Mouse (Mus musculus) induced T-regulatory cell, adult 2 months (primary cell): Measurements from ENCODE around the gene Kcnn3.
A peak's percentile ranks its signal among the peaks of the same experiment; 100 is the strongest.

Experiments used
- DNase-seq: peaks from one replicate; pipeline ENCODE4 v3.0.0-alpha.2; 2012; ENCODE audit warnings: low read depth

Gene Kcnn3

DNA sequence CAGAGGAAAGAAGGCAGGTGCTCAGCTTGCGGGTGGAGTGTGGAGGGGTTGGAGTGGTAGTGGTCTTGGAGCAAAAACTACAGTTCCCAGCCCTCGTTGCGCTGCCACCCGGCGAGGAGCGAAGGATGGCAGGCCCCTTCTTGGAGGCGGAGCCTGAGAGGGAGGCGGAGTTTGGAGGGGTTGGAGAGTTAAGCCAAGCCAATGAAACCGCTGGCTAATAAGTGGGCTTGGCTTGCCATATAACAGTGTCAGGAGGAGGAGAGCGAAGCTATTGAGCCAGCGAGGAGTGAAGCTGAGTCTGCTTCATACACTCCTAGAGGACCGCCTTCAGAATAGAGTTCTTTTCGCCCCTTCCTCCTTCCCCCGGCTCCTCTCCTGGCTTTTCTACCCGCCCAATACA lies at the start of gene Kcnn3:
TSS of gene Kcnn3 (plus strand) at position 271 of the 400 bp plus-strand sequence.
- DNase-seq: peak; percentile 61

DNA sequence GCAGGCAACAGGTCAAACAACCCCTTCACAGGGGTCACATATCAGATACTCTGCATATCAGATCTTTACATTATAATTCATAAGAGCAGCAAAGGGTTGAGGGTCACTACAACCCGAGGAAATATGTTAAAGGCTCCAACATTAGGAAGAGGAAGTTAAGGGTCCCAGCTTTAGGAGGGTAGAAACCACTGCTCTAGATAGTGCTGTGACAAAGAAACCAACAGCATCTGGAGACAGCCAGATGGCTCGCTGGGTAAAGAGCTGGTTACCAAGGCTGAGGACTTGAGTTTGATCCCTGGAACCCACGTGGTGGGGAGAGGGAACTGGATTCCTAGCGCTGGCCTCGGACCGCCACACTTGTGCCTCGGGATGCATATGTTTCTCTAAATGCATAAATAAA lies 47.7 kb upstream of the Kcnn3 start:
- DNase-seq: no peak

DNA sequence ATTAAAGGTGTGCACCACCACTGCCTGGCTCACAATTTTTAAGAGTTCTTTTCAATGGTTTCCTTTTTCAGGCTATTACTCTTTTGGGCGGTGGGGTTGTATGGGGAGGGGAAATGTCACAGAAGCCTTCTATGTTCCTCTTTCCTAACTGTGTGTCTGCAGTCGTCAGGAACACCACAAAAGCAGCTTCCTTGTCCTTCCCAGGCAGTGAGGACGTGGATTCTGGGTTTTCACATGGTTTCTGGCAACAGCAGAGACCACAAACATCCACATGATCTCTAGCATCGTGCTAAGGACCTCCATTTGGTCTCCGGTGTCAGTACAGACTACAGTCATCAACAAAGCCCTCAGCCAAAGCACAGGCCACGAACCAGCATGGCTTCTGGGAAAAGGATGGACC lies 46.1 kb upstream of the Kcnn3 start:
- DNase-seq: no peak

DNA sequence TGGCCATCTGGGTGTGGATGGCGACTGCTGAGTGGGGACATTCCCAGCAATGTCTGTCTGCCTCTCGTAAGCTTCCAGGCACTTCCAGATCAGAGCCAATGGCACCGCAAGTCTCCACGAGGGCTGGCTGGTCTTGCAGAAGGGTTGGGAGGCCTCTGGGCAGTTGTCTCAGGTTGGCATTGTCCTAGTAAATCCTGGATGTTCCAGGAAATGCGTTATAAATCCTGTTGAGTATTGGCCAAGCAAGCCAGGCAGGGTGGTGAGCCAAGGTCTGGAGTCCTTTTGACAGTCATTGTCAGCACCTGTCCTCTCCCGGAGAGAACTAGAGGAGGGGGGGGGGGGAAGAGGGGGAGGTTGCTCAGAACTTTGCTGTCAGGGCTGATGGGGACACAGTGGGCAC lies 40.9 kb upstream of the Kcnn3 start:
- DNase-seq: no peak

DNA sequence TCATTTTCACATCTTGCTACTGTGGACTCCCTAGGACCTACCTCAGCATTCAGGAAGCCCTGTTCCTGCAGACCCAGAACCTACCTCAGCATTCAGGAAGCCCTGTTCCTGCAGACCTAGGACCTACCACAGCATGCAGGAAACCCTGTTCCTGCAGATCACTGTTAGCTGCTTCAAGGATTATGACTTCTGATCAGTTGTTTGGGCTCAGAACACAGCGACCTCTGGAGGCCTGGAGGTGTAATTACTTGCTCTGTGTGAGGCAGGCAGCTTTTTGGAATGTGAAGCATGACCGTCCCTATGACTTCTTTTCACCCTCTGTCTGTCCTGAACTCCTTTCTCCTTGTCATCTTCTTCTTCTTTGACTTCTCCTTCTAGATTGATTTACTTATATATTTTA lies 38.5 kb upstream of the Kcnn3 start:
- DNase-seq: peak; percentile 84

DNA sequence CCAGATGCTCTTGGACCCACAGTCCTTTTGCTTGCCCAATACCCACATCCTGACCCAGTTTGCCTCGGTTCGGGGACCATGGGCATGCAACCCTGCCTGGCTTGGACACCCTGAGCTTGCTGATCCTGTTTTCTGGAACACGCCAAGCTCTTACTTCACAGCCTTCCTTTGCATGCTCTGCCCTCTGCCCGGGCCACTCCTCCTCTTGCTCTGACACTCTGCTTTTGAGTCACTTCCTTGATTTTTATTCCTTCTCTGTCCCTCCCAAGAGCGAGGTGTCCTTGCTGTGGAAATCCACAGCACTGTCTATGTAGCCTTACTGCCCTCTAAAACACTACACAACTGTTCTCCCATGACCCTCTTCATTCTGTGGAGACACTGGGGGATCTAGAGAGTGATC lies 37.7 kb upstream of the Kcnn3 start:
- DNase-seq: no peak

DNA sequence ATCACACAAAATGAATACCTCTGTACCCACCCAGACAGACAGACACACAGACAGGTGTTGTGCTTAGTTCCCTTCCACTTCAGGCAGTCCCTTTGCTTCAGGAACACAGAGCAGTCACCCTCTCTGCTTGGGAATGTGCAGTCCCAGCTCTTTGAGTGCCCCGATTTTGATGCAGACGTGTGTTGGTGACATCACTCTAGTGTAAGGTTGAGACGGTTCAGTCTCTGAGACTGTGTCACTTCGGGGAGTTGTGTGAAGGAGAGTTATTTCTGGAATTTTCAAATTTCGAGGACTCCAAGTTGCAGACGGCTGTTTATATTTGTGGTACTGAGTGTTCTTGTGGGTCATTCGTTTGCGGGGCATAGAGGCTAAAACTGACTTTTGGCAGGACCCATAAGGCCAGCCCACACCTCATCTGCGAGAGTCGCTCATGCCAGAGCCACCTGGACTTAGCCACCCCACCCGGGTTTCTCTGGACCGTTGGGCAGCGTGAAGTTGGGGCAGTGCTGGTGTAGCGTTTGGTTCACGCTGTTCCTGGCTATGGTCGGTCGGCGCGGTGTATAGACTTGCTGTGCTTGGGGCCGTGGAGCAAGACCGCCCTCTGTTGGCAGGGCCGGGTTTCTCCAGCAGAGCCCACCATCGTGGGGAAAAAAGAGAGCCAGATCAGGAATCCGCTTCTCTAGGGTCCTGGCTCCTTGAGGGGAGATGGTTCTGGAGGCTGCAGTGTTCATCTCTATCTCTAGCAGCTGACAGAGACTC lies 35.0 kb upstream of the Kcnn3 start:
- peak; percentile 87 for DNase-seq

DNA sequence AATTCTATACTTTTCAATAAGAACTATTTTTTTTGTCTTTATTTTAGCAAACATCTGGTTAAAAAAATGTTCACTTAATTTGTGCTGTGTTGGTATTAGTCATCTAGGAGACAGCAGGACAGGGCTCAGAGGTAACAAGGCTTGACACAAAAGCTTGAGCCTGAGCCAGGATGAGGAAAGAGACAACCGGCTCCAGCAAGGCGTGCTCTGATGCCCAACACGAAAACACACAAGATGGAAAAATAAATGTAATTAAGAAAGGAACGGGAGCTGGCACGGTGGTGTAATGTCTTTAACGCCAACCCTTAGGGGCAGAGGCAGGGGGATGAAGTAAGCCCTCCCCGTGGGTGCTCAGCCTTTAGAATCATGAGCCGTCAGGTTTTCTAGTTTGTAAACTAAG lies 33.9 kb upstream of the Kcnn3 start:
- no peak for DNase-seq

DNA sequence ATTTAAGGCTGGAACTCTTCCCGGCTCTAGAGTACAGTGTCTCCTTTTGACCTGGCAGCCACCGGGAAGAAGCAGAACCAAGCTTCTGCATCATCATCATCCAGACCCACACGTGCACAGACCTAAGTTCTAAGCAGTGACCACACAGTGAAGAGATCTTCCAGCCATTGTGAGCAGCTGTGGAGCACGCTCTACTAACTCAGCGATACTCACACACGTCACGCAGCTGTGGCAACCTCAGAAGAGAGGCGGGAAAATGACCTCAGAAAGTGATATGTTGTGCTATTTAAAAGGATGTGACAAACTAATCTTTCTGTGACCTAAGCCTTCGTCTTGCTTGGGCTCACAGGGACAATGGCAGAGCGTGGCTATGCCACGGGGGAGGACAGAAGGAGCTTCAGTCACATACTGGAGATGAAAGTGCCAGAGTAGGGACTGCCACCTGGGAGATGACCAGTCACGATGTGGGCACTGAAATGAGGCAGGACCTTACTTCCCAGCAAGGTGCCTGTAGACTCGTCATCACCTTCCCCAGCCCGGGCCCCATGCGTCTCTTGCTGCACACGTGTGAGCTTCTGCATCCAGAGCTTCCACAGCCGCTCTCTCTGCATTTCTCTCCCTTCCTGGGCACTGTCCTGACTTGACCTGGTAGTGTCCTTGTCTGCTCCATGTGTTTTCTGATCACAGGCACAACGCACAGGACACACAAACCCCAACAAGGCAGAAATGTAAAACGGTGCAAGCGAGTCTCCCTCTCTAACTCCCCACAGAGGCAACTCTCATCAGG lies 32.9 kb upstream of the Kcnn3 start:
- DNase-seq: no peak

DNA sequence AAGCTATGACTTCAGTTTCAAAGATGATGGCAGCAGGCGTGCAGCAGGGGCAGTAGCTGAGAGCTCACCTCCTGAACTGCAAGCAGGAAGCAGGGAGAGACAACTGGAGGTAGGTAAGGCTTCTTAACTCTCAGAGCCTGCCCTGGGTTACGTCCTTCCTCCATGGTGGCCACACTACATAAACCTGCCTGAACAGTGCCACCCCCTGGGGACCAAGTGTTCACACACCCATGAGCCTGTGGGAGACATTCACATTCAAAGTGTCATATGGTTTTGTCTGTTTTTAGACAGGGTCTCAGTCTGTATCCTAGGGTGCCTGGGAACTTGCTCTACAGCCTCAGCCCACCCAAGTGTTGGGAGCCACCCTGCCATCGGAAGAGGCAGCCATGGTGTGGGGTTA lies 29.2 kb upstream of the Kcnn3 start:
- DNase-seq: peak; percentile 36

DNA sequence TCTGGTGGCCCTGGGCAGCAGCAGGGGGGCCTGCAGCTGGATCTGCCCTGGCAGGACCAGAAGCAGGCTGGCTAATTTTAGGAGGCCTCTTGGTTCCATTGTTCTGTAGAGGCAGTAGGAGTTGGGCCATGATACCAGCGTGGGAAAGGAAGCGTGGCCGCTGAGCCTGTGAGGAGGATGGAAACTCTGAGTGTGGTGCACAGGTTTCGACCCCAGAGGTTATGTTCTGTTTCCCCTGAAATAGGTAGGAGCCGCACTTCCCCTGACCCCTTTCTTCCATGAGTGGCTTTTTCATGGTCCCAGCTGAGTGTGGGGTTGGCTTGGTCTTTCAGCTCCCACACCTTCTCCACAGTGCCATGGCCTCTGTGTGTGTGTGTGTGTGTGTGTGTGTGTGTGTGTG lies 28.4 kb upstream of the Kcnn3 start:
- DNase-seq: peak; percentile 49

DNA sequence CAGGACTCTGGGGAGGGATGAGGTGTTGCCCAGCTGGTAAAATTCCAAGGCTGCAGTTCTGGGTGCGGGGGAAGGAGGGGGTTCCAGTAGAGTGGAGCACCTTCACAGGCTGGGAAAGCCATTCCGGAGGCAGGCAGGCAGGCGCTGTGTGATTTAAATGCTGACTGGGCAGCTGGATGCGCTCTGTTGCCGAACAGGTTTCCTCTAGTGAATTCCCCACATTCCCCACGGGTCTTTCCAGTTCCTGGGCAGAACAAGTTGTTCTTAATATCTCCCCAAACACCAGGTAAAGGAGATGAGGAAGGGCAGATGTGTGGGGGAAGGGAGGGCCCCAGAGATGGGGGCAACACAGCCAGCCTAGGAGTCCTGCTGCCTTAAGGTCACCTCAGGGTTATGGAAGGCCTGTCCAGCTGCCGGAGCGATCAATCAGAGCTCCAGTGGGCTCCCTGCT lies 27.2 kb upstream of the Kcnn3 start:
- DNase-seq: no peak

DNA sequence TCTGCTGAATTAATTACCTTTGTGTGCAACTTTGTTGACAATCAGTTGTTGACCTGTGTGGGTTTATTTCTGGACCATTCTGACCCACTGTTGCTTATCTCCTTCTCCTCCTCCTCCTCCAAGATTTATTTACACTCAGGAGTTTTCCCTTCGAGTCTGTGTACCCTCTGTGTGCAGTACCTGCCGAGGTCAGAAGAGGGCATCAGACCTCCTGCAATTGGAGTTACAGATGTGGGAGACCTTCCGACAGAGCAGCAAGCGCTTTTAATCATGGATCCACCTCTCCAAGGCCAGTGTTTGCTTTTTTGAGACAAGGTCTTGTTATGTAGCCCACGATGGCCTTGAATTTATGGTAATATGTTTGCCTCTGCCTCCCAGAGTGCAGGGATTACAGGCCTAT lies 25.3 kb upstream of the Kcnn3 start:
- DNase-seq: no peak

DNA sequence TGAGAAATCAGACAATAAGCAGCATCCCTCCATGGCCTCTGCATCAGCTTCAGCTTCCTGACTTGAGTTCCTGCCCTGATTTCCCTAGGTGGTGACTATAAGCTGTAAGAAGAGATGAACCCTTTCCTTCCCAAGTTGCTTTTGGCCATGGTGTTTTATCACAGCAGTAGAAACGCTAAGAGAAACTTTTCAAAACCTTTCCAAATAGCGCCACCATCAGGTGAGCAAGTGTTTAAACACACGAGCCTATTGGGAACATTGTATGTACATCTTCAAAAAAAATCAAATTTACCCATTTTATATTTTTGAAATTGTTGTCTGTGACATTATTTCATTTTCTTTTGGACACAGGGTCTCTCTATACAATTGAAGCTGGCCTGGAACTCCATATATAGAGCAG lies 23.6 kb upstream of the Kcnn3 start:
- DNase-seq: peak; percentile 31

DNA sequence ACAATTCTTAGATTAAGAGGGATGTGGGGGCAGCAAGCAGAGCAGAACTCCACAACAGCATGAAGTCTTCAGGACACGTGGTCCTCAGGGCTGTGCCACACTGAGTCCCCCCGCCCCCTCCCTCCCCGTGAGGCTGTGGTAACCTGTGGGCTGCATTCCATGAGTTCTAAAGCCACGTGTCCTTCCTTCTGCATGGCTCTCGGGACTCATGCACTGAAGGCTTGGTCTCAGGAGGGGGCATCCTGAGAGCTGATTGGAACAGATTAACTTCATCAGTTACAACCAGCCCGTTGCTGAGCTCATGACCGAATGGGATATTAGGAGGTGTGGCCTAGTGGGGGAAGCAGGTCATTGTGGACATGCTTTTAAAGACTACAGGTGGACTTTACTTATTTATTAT lies 20.3 kb upstream of the Kcnn3 start:
- no peak for DNase-seq

DNA sequence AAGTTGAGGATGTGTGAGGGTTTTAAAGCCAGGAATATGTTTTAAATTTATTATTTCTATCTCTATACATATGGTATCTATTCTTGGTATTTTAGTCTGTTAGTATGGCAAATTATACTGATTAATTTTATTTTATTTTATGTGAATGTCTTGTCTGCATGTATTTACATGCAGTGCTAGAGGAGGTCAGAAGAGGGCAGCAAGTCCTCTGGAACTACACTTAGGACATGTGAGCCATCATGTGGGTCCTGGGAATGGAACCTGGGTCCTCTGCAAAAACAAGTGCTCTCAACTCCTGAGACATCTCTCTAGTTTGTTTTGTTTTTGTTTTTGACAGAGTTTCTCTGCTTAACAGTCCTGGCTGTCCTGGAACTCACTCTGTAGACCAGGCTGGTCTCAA lies 18.5 kb upstream of the Kcnn3 start:
- DNase-seq: no peak

DNA sequence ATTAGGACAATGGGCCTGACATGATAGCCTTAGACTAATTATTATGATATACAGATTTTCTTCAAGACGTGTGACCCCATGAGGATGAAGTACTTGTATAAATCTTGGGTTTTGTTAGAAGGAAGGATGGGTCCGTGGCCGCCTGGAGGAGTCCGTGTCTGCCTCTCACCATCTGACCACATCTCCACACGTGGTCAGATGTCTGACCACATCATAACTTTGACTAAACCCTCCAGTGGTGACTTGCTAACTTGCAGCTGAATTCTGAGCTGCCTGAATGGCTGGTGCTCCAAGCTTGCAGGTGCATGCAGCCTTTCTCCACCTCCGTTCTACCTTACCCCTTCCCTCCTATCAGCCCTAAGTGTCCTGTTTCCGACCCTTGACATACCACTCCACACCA lies 17.4 kb upstream of the Kcnn3 start:
- DNase-seq: no peak

DNA sequence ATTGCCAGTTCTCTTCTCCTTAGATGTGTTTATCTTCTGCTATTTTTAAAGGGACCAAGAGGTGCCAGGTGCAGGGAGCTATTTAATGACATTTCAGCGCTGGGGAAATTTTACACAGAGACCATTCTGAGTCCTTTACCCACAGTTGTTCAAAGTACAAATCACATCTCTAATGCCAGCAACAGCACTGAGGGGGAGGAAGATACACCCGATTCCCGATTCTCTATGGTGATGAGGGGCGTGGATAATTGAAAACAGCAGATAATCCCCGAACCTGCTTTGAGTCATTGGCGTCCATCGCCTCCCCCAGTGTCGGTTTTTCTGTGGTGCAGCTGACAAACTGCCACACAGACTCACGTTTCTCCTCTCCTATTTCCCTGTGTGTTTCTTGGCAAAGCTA lies 11.9 kb upstream of the Kcnn3 start:
- DNase-seq: no peak

DNA sequence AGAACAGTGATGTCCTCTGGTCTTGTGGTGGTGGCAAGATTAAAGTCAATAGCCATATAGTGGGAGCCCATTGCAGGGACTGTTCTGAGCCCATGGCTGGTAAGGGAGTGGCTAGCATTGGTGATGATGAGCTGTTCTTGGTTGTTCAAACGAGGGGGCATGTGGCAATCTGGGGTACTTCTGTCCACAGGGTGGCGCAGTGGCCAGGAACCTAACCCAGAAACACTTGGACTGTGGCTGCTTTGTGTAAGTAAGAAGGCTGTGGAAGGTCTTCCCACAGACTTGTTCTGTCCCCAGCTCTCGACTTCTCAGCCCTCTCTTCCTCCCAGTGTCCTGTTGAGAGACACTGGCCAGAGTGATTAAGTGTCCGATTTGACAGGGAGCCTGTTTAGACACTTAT lies 9.0 kb upstream of the Kcnn3 start:
- peak; percentile 56 for DNase-seq

DNA sequence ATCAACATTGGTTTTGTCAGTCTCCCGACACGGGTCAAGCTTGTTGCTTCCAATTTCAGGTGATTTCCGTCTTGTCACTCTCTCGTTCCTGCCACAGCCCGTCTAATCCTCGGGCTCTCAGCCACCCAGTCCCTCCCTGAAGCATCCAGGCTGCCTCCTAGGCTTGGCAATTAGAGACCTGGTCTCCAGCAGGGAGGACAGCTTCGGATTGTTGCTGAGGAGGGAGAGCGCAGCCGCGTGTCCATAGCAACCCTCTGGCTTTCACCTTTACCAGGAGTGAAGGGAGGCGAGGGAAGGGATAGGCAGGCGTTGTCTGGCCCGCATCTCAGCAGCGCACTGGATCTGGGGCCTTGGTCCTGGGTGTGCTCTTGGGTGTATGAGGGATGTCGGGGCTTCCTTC lies 8.6 kb upstream of the Kcnn3 start:
- DNase-seq: no peak

DNA sequence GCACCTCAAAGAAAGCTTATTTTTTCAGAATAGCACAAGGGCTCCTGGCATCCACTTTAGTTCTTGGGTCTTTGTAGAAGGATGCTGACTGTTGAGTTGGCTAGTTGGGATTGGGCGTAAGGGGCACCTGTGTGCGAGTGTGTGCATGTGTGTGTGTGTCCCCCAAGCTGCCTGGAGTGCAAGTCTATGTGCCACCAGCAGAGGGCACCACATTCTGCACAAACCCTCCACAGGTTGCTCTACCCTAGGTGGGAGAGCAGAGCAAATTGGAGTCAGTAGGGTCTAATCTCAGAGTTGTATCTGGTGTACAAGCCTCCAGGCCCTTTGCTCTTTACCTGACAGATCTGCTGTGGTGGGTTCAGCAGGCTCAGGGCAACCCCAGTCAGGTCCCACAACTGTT lies 7.7 kb upstream of the Kcnn3 start:
- DNase-seq: peak; percentile 55

DNA sequence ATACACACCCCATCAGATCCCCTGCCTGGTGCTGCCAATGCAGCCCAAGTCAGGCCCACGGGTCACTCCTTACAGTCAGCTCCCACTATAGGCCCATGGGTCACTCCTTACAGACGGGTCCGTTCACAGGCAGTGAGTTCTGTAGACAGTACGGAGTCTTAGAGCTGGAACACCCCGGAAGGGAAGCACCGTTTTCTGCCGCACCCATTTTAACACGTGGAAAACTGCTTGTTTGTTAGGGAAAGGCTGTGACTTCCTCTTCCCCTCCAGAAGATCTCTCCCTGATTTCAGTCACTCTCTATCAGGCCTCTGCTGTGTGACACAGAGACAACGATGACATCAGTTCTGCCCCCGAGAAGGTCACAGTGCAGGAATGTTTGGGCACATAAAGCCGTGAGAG lies 4.5 kb upstream of the Kcnn3 start:
- no peak for DNase-seq

DNA sequence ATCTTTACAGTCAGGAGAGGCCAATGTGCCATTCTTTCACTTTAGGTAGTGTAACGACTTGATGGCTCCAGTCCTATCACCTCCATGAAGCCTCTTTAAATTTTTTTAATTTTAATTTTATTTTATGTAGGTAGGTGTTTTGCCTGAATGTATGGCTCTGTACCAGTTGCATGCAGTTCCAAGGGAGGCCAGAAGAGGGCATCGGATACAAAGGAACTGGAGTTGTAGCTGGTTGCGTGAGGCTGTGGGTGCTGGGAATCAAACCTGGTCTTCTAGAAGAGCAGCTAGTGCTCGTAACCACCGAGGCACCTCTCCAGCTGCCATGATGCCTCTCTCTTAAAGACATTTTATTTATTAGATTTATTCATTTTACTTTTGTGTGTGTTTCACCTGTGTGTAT lies 3.6 kb upstream of the Kcnn3 start:
- no peak for DNase-seq
